Mouse (Mus musculus) Patski (cell line): ENCODE results near the gene Carm1. TPM values are rescaled to one million over a fixed set of nuclear protein-coding genes. Genes with fewer than 3 reads are reported as not detected.

Experiments
- ATAC-seq: fragments of 100-300 bp; one replicate; pipeline ENCODE4 v1.8.0; 2021
- CTCF ChIA-PET: fragments of 350-600 bp; sonication (Branson Sonifier 250); formaldehyde crosslinking; loops from one replicate; lab custom pipeline; 2022; ENCODE audit warnings: inconsistent platforms; lab: Charles Lee
- POLR2A ChIA-PET: fragments of 350-600 bp; sonication (Branson Sonifier 250); formaldehyde crosslinking; loops from one replicate; lab custom pipeline; 2022; ENCODE audit warnings: antibody characterized with exemption, inconsistent platforms; lab: Charles Lee
- DNase-seq: peaks from one replicate; pipeline ENCODE4 v3.0.0-alpha.2; 2011; ENCODE audit warnings: low read depth, low spot score
- H3K27me3 ChIP-seq: fragments of 371-371 bp; one replicate; pipeline ENCODE4 v1.5.1; 2021
- CTCF ChIP-seq: fragments of 100-300 bp; IDR thresholded peaks from one replicate; pipeline ENCODE4 v1.5.1; 2021
- in situ Hi-C: fragments of 300-500 bp; cut with MboI; formaldehyde crosslinking; loops from 3 replicates; pipeline ENCODE4 v1.11.1; 2018; ENCODE audit warnings: low pct_unique_long_range_greater_than_20kb, mixed read lengths
- polyA plus RNA-seq: library from polyadenylated mRNA; unstranded; gene quantifications from one replicate; pipeline ENCODE4 v1.2.3, GENCODE M21; 2021

Gene Carm1
- polyA plus RNA-seq, 1 experiment from 2014 or later, result 61.7 TPM

- POLR2A ChIA-PET, result no interaction called here
- CTCF ChIA-PET, result no interaction called here
- no peaks in the 10 kb centered on the region for H3K27me3 ChIP-seq
- in situ Hi-C loops, result no loop called here
- no peak for TF ChIP-seq CTCF
- no peak for DNase-seq
- no peak for ATAC-seq
Measured at GRCm38 (mm10) chr9:21556996-21557395, 10.3 kb downstream of the Carm1 start.

DNA sequence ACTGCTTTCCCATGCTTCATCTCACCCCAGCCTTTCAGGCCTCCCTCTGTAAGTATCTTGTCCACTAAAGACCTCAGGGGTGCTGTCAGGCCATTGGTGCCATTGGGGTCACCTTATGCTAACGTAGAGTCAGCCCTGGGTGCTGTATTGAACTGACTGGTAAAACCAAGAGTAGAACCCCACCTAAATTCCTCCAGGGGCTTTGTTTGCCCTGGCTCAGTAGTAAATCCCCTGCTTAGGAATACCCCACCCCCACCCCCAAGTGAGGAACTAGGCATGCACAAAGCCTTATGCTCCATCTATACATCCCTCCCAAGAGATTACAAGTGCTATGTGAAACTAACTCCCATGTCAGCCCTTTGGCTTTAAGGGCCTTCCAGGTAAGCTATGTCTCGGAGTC is 10.9 kb downstream of the Carm1 start:
- no peaks in the 10 kb centered on the region for H3K27me3 ChIP-seq
- in situ Hi-C loops, result no loop called here
- POLR2A ChIA-PET, result no interaction called here
- CTCF ChIA-PET, result no interaction called here
- DNase-seq (no peak), ATAC-seq (no peak)
- TF ChIP-seq CTCF, result no peak

- DNase-seq (no peak), ATAC-seq (no peak)
- CTCF ChIA-PET, result interaction anchor here (1.4 kb wide), 1 partner anchor 8 kb away, joined by 4 read pairs; no protein-coding TSS in a partner anchor
- no peak for TF ChIP-seq CTCF
- POLR2A ChIA-PET, result no interaction called here
- in situ Hi-C loops, result no loop called here
- no peaks in the 10 kb centered on the region for H3K27me3 ChIP-seq
Measured at GRCm38 (mm10) chr9:21558366-21558765, 11.7 kb downstream of the Carm1 start.

- in situ Hi-C loops, result no loop called here
- CTCF ChIA-PET, result interaction anchor here (1.4 kb wide), 1 partner anchor 9 kb away, joined by 4 read pairs; no protein-coding TSS in a partner anchor
- DNase-seq (no peak), ATAC-seq (no peak)
- POLR2A ChIA-PET, result no interaction called here
- no peaks in the 10 kb centered on the region for H3K27me3 ChIP-seq
- no peak for TF ChIP-seq CTCF
Measured at GRCm38 (mm10) chr9:21559151-21559550, 12.5 kb downstream of the Carm1 start.

DNA sequence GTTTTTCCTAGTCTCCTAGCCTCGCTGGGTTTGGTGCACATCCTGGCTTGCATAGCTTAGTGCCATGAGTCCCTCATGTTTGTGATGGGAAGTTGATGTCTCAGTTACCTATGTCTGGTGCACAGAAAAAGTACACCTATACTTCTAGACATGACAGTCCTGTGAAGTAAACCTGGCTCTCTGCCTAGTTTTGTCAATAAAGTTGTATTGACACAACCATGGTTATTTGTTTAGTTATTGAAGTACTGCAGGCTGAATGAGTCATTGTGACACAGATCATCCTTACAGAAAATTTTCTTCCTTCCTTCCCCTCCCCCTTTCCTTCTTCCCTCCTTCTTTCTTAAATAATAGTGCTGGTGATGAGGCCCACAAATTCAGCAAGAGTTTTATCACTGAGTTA is 17.7 kb downstream of the Carm1 start:
- ChIA-PET CTCF (interaction anchor here (0.6 to 2.6 kb wide), 2 partner anchors 9 to 11 kb away, joined by 3 to 7 read pairs; no protein-coding TSS in a partner anchor), POLR2A (interaction anchor here (0.7 kb wide), 1 partner anchor 21 kb away, joined by 3 read pairs; no protein-coding TSS in a partner anchor)
- TF ChIP-seq CTCF, result no peak
- ATAC-seq (no peak), DNase-seq (no peak)
- H3K27me3 ChIP-seq, result no peaks in the 10 kb centered on the region
- in situ Hi-C loops, result no loop called here

DNA sequence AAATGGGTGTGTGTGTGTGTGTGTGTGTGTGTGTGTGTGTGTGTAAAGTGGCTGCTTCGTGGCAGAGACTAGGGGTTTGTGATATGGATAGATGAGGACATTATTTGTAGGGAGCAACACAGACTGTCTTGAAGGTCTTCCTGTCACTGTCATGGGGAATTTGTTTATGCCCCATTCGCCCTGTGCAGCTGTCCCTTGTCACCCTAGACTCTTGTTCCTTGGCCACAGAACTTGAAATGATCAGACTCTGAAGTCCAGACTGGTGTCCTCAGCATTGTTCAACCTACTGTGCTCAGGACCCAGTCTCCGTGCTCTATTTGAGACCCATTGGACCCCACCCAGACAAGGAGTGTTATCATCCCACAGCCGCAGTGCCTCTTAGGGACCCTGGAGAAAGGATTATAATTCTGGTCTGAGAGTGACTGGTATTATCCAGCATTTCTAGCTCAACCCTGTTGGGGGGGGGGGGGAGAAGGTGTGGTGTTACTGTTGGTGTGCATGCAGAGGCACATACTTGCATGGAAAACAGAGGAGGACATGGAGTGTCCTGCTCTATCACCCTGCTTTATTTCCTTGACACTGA is 18.4 kb downstream of the Carm1 start:
- POLR2A ChIA-PET, result interaction anchor here (0.6 kb wide), 1 partner anchor 27 kb away, joined by 4 read pairs; no protein-coding TSS in a partner anchor
- DNase-seq, result no peak
- ATAC-seq, result no peak
- CTCF ChIA-PET, result no interaction called here
- no peak for TF ChIP-seq CTCF
- H3K27me3 ChIP-seq, result no peaks in the 10 kb centered on the region
- in situ Hi-C loops, result no loop called here

GRCm38 (mm10) chr9:21566538-21566937 is 19.8 kb downstream of the Carm1 start:
- POLR2A ChIA-PET, result no interaction called here
- H3K27me3 ChIP-seq, result no peaks in the 10 kb centered on the region
- no peak for TF ChIP-seq CTCF
- in situ Hi-C loops, result no loop called here
- DNase-seq (no peak), ATAC-seq (no peak)
- CTCF ChIA-PET, result interaction anchor here (1.3 to 1.9 kb wide), 2 partner anchors 11 to 194 kb away, joined by 3 read pairs; no protein-coding TSS in a partner anchor

DNA sequence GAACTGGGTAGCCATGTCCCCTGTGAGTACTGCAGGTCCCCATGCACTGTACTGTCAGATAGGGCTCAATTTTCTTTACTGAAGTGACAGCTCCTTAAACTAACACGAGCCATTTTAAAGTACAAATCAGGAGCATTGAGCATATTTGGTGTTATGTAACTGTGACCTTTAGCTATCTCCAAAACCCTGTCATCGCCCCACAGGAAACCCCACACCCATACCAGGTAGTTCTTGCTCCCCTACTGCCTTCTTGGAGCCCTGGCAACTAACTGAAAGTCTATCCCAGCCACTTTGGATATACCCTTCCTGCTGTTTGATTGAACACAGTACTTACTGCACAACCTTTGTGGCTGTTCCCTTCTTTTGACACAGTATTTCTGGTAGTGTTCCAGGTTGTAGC is 20.4 kb downstream of the Carm1 start:
- ATAC-seq (no peak), DNase-seq (no peak)
- in situ Hi-C loops, result no loop called here
- H3K27me3 ChIP-seq, result no peaks in the 10 kb centered on the region
- ChIA-PET CTCF (interaction anchor here (1.9 kb wide), 1 partner anchor 194 kb away, joined by 3 read pairs; no protein-coding TSS in a partner anchor), POLR2A (no interaction called here)
- no peak for TF ChIP-seq CTCF

DNA sequence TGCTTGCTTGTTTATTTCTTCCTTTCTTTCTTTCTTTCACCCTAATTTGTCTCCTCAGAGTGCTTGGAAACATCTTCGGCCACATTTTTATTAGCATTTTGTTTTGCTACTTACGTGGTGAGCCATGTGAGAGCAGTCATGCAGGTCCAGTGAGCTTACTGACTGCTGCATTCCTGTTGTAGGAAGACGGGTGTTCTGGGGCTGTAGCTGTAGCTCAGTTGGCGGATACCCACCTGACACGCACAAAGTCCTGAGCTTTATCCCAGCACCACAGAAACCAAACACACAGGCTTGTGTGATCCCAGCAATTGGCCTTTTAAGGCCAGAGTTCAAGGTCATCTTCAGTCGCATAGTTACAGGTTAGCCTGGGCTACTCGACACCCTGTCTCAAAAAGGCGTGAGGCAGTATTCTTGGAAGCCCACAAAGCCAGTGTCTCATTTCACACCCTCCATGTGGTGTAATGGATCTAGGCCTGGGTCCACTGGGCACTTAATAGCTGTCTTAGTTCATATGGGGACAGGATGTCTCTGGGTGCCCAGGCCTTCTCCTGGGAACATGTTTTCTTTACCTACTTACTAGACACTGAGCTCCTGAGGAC is 22.1 kb downstream of the Carm1 start:
- peak; percentile 65 for ATAC-seq
- no peak for DNase-seq
- ChIA-PET CTCF (interaction anchor here (0.8 to 1.5 kb wide), 3 partner anchors 9 to 21 kb away, joined by 3 to 5 read pairs (median 3); no protein-coding TSS in a partner anchor), POLR2A (interaction anchor here (0.6 to 1.1 kb wide), 3 partner anchors 10 to 16 kb away, joined by 3 read pairs; no protein-coding TSS in a partner anchor)
- in situ Hi-C loops, result no loop called here
- TF ChIP-seq CTCF, result no peak
- H3K27me3 ChIP-seq, result no peaks in the 10 kb centered on the region

GRCm38 (mm10) chr9:21574012-21574801 is 27.5 kb downstream of the Carm1 start:
- ATAC-seq (no peak), DNase-seq (no peak)
- in situ Hi-C loops, result no loop called here
- CTCF ChIA-PET, result interaction anchor here (1.0 kb wide), 1 partner anchor 26 kb away, joined by 3 read pairs; no protein-coding TSS in a partner anchor
- H3K27me3 ChIP-seq, result no peaks in the 10 kb centered on the region
- no peak for TF ChIP-seq CTCF
- POLR2A ChIA-PET, result no interaction called here
